Mouse (Mus musculus): ENCODE results near the gene Cmbl.

Gene Cmbl

GRCm38 (mm10) chr15:31540513-31540802, 24.7 kb upstream of the Cmbl start:
- no peak for DNase-seq (ENCODE audit: low read depth, low spot score)

GRCm38 (mm10) chr15:31542013-31542958, 22.9 kb upstream of the Cmbl start:
- DNase-seq (ENCODE audit: low read depth, low spot score), result no peak

- DNase-seq (ENCODE audit: low read depth, low spot score), result no peak
Observed at GRCm38 (mm10) chr15:31543246-31543645, 21.9 kb upstream of the Cmbl start.

GRCm38 (mm10) chr15:31545058-31545457, 20.1 kb upstream of the Cmbl start:
- DNase-seq (ENCODE audit: low read depth, low spot score), result no peak

- no peak for DNase-seq (ENCODE audit: low read depth, low spot score)
Observed at GRCm38 (mm10) chr15:31546291-31546690, 18.9 kb upstream of the Cmbl start.

- DNase-seq (ENCODE audit: low read depth, low spot score), result no peak
Observed at GRCm38 (mm10) chr15:31547421-31547820, 17.8 kb upstream of the Cmbl start.

GRCm38 (mm10) chr15:31550381-31550780, 14.8 kb upstream of the Cmbl start:
- DNase-seq (ENCODE audit: low read depth, low spot score), result no peak

- DNase-seq (ENCODE audit: low read depth, low spot score), result no peak
Observed at GRCm38 (mm10) chr15:31554855-31555254, 10.3 kb upstream of the Cmbl start.

GRCm38 (mm10) chr15:31561390-31561789, 3.8 kb upstream of the Cmbl start:
- no peak for DNase-seq (ENCODE audit: low read depth, low spot score)

GRCm38 (mm10) chr15:31561976-31562375, 3.2 kb upstream of the Cmbl start:
- DNase-seq (ENCODE audit: low read depth, low spot score), result no peak

- no peak for DNase-seq (ENCODE audit: low read depth, low spot score)
Observed at GRCm38 (mm10) chr15:31562847-31563246, 2.3 kb upstream of the Cmbl start.

GRCm38 (mm10) chr15:31563577-31564546, 1.3 kb upstream of the Cmbl start:
- DNase-seq (ENCODE audit: low read depth, low spot score), result no peak

- no peak for DNase-seq (ENCODE audit: low read depth, low spot score)
Observed at GRCm38 (mm10) chr15:31565786-31566185, 597 bp downstream of the Cmbl start.

- no peak for DNase-seq (ENCODE audit: low read depth, low spot score)
Observed at GRCm38 (mm10) chr15:31567431-31567830, 2.2 kb downstream of the Cmbl start.

- DNase-seq (ENCODE audit: low read depth, low spot score), result no peak
Observed at GRCm38 (mm10) chr15:31568581-31568996, 3.4 kb downstream of the Cmbl start.

GRCm38 (mm10) chr15:31569325-31570022, 4.3 kb downstream of the Cmbl start:
- DNase-seq (ENCODE audit: low read depth, low spot score), result no peak

GRCm38 (mm10) chr15:31570959-31571358, 5.8 kb downstream of the Cmbl start:
- no peak for DNase-seq (ENCODE audit: low read depth, low spot score)

GRCm38 (mm10) chr15:31571906-31572722, 6.9 kb downstream of the Cmbl start:
- DNase-seq (ENCODE audit: low read depth, low spot score), result no peak

GRCm38 (mm10) chr15:31573287-31573686, 8.1 kb downstream of the Cmbl start:
- DNase-seq (ENCODE audit: low read depth, low spot score), result no peak

- DNase-seq (ENCODE audit: low read depth, low spot score), result no peak
Observed at GRCm38 (mm10) chr15:31573692-31574091, 8.5 kb downstream of the Cmbl start.

GRCm38 (mm10) chr15:31576076-31576475, 10.9 kb downstream of the Cmbl start:
- DNase-seq (ENCODE audit: low read depth, low spot score), result no peak
